Mouse (Mus musculus): ENCODE measurements around the gene Tmed9. TPM values are rescaled to one million over a fixed set of nuclear protein-coding genes. Genes with fewer than 3 reads are reported as not detected.
A peak's percentile ranks its signal among the peaks of the same experiment; 100 is the strongest.

The Tmed9 gene
- 166 and 199 TPM in 2 replicates for polyA plus RNA-seq (2012; rRNA removed)

- no peak for DNase-seq (ENCODE audit: low read depth)
Measured at GRCm38 (mm10) chr13:55573432-55573831, at the start of gene Tmed9. TSS of gene Tmed9 (plus strand) at chr13:55573732.

- no peak for DNase-seq (ENCODE audit: low read depth)
Measured at GRCm38 (mm10) chr13:55523951-55524600, 49.5 kb upstream of the Tmed9 start.

GRCm38 (mm10) chr13:55525733-55526553, 47.6 kb upstream of the Tmed9 start:
- peak; percentile 40 for DNase-seq (ENCODE audit: low read depth)

- DNase-seq (ENCODE audit: low read depth): no peak
Measured at GRCm38 (mm10) chr13:55527212-55527611, 46.3 kb upstream of the Tmed9 start.

- no peak for DNase-seq (ENCODE audit: low read depth)
Measured at GRCm38 (mm10) chr13:55527834-55528772, 45.4 kb upstream of the Tmed9 start.

- no peak for DNase-seq (ENCODE audit: low read depth)
Measured at GRCm38 (mm10) chr13:55529198-55529915, 44.2 kb upstream of the Tmed9 start, which contains the start of gene Dok3. TSS of gene Dok3 (minus strand) at chr13:55529296.

GRCm38 (mm10) chr13:55535191-55535590, 38.3 kb upstream of the Tmed9 start:
- DNase-seq (ENCODE audit: low read depth): no peak

DNA sequence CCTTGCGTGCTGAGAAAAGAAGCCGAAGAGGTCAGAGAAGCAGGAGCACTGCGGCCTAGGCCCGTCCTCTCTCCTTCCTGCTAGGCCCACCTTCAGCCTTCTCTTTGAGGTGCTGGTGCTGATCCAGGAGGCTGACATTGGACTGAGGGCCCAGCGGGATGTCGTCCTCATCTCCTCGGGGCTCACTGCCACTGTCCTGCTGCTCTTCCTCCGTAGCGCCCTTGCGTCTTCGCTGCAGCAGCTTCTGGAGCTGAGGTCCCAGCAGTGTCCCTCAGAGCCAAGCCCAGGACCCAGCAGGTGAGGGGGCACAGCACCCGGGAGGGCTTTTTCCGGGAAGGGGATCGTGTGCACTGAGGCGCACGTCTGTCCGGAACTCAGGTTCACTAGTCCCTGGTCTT, 37.7 kb upstream of the Tmed9 start:
- DNase-seq (ENCODE audit: low read depth): no peak

- DNase-seq (ENCODE audit: low read depth): peak; percentile 86
Measured at GRCm38 (mm10) chr13:55536194-55537175, 37.0 kb upstream of the Tmed9 start, which contains the start of gene Ddx41. TSS of gene Ddx41 (minus strand) at chr13:55536658.

DNA sequence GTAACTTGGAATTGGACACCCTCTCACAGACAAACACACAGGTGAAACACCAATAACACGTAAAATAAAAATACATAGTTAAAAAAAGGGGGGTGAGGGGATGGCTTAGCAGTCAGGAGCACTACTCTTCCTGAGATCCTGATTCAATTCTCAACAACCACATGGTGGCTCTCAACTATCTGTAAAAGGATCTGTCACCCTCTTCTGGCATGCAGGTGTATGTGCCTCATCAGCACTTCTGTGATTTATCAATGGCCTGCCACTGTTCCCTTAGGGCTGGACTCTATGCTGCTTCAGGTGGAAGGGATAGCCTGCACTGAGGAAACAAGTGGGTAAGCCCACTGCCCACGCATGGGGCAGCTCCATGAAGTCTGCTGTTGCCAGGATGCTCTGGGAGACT, 32.6 kb upstream of the Tmed9 start:
- no peak for DNase-seq (ENCODE audit: low read depth)

GRCm38 (mm10) chr13:55542891-55543290, 30.6 kb upstream of the Tmed9 start:
- no peak for DNase-seq (ENCODE audit: low read depth)

GRCm38 (mm10) chr13:55543447-55543846, 30.1 kb upstream of the Tmed9 start:
- no peak for DNase-seq (ENCODE audit: low read depth)

DNA sequence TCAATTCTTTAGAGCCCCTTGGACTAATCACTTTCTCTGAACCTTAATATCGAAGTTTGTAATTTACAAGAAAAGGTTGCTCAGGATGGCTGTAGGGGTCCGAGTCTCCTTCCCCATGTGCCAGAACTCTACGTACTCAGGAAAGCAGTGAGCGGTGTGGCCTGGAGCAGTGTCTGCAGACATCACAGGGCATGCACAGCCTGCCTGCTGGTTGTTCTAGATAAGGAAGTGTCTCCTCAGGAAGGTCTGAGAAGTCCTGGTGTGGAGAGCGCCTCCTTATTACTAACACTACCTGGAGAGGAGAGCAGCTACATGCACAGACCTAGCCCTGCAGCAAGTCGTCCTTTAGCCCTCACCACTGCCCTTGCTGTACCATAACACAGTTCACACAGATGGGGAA, 28.7 kb upstream of the Tmed9 start:
- DNase-seq (ENCODE audit: low read depth): no peak

- DNase-seq (ENCODE audit: low read depth): no peak
Measured at GRCm38 (mm10) chr13:55547916-55548315, 25.6 kb upstream of the Tmed9 start.

GRCm38 (mm10) chr13:55548426-55548825, 25.1 kb upstream of the Tmed9 start:
- no peak for DNase-seq (ENCODE audit: low read depth)

DNA sequence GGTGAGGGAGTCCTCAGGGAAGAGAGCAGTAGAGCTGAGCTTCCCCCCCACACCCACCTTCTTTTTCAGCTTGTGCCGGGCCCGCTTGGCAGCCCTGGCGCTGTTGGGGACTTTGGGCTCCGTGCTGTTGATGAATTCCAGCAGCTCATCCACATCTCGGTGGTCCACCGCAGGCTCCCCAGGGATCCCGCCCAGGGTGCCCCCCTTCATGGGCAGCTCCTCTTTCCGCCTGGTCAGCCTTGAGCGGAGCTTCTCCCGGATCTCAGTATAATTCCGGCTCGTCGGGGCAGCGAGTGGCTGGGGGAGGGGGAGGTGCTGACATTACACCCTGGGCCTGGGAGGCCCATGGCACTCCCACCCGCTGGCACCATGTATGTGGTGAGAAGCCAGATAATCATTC, 24.5 kb upstream of the Tmed9 start:
- no peak for DNase-seq (ENCODE audit: low read depth)

- no peak for DNase-seq (ENCODE audit: low read depth)
Measured at GRCm38 (mm10) chr13:55555921-55556320, 17.6 kb upstream of the Tmed9 start.

DNA sequence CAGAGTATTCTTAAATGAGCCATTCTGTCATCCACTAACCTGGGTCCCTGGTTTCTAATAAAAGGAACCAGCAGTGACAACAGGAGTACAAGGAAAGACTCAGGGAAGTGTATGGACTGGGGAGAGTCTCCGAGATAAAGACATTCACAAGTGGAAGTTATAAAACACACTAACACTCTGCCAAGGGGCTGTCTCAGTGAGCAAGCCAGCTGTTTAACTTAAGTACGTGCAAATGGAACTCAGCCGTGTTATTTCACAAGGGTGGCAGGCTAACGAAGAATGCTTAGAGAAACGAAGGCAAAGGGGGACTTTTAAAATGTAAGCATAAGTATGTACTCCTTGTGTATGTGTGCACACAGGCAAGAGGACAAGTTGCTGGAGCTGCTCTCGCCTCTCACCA, 16.0 kb upstream of the Tmed9 start:
- no peak for DNase-seq (ENCODE audit: low read depth)

DNA sequence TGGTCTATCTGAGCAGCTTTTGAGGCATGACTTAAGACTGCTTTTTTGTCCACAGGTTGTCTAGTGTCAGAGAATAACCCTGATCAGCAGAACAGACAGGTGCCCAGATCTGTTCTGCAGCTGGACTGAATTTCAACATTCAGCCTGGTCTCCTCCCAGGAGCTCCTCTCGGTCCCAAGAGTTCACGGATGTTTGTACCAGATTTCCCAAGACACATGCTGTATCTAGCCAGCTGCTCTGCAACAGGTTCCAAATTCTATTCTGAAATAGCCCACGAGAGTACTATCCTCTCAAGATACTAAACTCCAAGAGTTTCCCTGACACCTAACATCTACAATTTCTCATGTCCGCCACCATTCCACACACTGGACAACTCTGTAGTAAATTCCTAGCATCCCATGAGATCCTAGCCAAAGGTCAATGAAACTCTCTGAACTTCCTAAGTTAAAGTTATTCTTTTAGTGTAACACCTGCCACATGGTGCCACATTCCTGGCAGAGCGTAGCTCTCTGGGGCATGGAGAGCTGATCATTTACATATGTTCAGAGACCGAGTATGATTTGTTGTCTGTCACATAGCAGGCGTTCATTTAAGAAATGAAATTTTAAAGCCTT, 10.2 kb upstream of the Tmed9 start:
- no peak for DNase-seq (ENCODE audit: low read depth)

DNA sequence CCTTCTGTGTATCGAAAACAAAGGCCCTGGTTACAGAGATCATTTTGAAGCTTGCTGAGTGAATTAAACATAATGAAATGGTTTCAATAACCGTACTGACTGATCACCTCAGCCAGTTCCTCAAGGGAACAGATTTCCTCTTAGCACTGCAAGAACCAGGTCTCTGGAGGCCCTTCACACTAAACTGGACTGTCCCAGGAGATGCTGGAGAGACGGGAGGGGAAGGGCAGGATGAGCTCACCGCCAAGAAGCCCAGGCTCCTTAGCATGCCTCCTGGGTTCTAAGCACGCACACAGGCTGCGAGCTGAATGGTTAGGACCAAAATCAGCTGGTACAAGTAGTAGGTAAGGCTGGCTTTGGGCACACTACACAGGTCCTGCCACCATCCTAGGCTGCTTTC, 6.5 kb upstream of the Tmed9 start:
- no peak for DNase-seq (ENCODE audit: low read depth)

All from gonadal fat pad, adult 2 months (tissue).